Mouse (Mus musculus): ENCODE measurements at regions not wholly inside any gene's neighbourhood (a gene's known extent, or its start where the extent isn't known, plus 50 kb on each side); places are given as distances from the start of the nearest gene placed in this dataset.
A peak's percentile ranks its signal among the peaks of the same experiment; 100 is the strongest.

DNA sequence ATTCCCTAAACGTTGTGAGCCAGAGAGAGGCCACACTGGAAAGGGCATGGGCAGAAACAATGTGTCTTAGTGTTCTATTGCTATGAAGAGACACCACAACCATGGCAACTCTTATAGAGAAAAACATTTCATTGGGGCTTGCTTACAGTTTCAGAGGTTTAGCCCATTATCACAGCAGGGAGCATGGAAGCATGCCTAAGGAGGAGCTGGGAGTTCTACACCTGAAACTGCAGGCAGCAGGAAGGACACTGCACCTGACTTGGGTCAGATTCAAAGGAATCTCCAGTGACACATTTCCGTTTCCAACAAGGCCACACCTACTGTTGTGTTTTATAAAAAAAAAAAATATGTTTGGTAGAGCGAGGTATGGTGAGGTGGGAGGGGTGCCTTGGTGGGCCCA lies 115.3 kb downstream of the Mycn start:
- no peaks in the 10 kb centered on the region for H3K4me1 ChIP-seq (ENCODE audit: control insufficient read depth, insufficient read depth, low read length)
- WGBS: 78% methylated on average over 3 of the region's 3 CpGs
- DNase-seq (ENCODE audit: extremely low read depth, low read depth, low spot score): no peak
- H3K9ac ChIP-seq (ENCODE audit: low read depth, low read length): no peak overlapping the region
- no peaks in the 10 kb centered on the region for H3K79me2 ChIP-seq (ENCODE audit: control insufficient read depth, insufficient read depth, low read length)
- no peak overlapping the region for H3K4me3 ChIP-seq (ENCODE audit: insufficient read depth, low read depth, low read length)
- no peaks in the 10 kb centered on the region for H3K36me3 ChIP-seq (ENCODE audit: control insufficient read depth, insufficient read depth, low read length)
- H3K27me3 ChIP-seq (ENCODE audit: control insufficient read depth, insufficient read depth, low read length): no peaks in the 10 kb centered on the region
- no peak for TF ChIP-seq POLR2A (IDR thresholded peaks at IDR 0.05; ENCODE audit: extremely low read depth, insufficient read depth, low read length)
- no peak overlapping the region for H3K27ac ChIP-seq (replicated peaks; ENCODE audit: insufficient read depth, low read depth, low read length)

- H3K36me3 ChIP-seq (ENCODE audit: control insufficient read depth, insufficient read depth, low read length): no peaks in the 10 kb centered on the region
- H3K27ac ChIP-seq (replicated peaks; ENCODE audit: insufficient read depth, low read depth, low read length): no peak overlapping the region
- no peaks in the 10 kb centered on the region for H3K79me2 ChIP-seq (ENCODE audit: control insufficient read depth, insufficient read depth, low read length)
- H3K4me1 ChIP-seq (ENCODE audit: control insufficient read depth, insufficient read depth, low read length): no peaks in the 10 kb centered on the region
- H3K9ac ChIP-seq (ENCODE audit: low read depth, low read length): no peak overlapping the region
- TF ChIP-seq POLR2A (IDR thresholded peaks at IDR 0.05; ENCODE audit: extremely low read depth, insufficient read depth, low read length) (no peak), CTCF (IDR thresholded peaks at IDR 0.05; ENCODE audit: low read depth, low read length) (no peak)
- no peak for DNase-seq (ENCODE audit: extremely low read depth, low read depth, low spot score)
- WGBS: 95% methylated on average over 5 of the region's 5 CpGs
- no peaks in the 10 kb centered on the region for H3K27me3 ChIP-seq (ENCODE audit: control insufficient read depth, insufficient read depth, low read length)
- no peak overlapping the region for H3K4me3 ChIP-seq (ENCODE audit: insufficient read depth, low read depth, low read length)
Observed at GRCm38 (mm10) chr12:12825842-12826241, 115.9 kb downstream of the Mycn start.

GRCm38 (mm10) chr12:12821473-12821872 lies 120.2 kb downstream of the Mycn start:
- 86% methylated on average over 7 of the region's 7 CpGs for WGBS

GRCm38 (mm10) chr12:12820668-12821351 lies 120.9 kb downstream of the Mycn start:
- H3K4me1 ChIP-seq (ENCODE audit: control insufficient read depth, insufficient read depth, low read length): no peaks in the 10 kb centered on the region
- H3K4me3 ChIP-seq (ENCODE audit: insufficient read depth, low read depth, low read length): no peak overlapping the region
- TF ChIP-seq POLR2A (IDR thresholded peaks at IDR 0.05; ENCODE audit: extremely low read depth, insufficient read depth, low read length): no peak
- TF ChIP-seq CTCF (IDR thresholded peaks at IDR 0.05; ENCODE audit: low read depth, low read length): no peak
- WGBS: 95% methylated on average over 2 of the region's 2 CpGs
- H3K79me2 ChIP-seq (ENCODE audit: control insufficient read depth, insufficient read depth, low read length): no peaks in the 10 kb centered on the region
- no peak overlapping the region for H3K27ac ChIP-seq (replicated peaks; ENCODE audit: insufficient read depth, low read depth, low read length)
- no peaks in the 10 kb centered on the region for H3K36me3 ChIP-seq (ENCODE audit: control insufficient read depth, insufficient read depth, low read length)
- H3K9ac ChIP-seq (ENCODE audit: low read depth, low read length): no peak overlapping the region
- no peak for DNase-seq (ENCODE audit: extremely low read depth, low read depth, low spot score)
- H3K27me3 ChIP-seq (ENCODE audit: control insufficient read depth, insufficient read depth, low read length): no peaks in the 10 kb centered on the region

More at GRCm38 (mm10) chr12:12821473-12821872, 120.2 kb downstream of the Mycn start:
- H3K36me3 ChIP-seq (ENCODE audit: control insufficient read depth, insufficient read depth, low read length): no peaks in the 10 kb centered on the region
- TF ChIP-seq CTCF (IDR thresholded peaks at IDR 0.05; ENCODE audit: low read depth, low read length) (no peak), POLR2A (IDR thresholded peaks at IDR 0.05; ENCODE audit: extremely low read depth, insufficient read depth, low read length) (no peak)
- H3K9ac ChIP-seq (ENCODE audit: low read depth, low read length): no peak overlapping the region
- no peaks in the 10 kb centered on the region for H3K79me2 ChIP-seq (ENCODE audit: control insufficient read depth, insufficient read depth, low read length)
- H3K27me3 ChIP-seq (ENCODE audit: control insufficient read depth, insufficient read depth, low read length): no peaks in the 10 kb centered on the region
- no peak overlapping the region for H3K27ac ChIP-seq (replicated peaks; ENCODE audit: insufficient read depth, low read depth, low read length)
- no peak overlapping the region for H3K4me3 ChIP-seq (ENCODE audit: insufficient read depth, low read depth, low read length)
- H3K4me1 ChIP-seq (ENCODE audit: control insufficient read depth, insufficient read depth, low read length): no peaks in the 10 kb centered on the region
- no peak for DNase-seq (ENCODE audit: extremely low read depth, low read depth, low spot score)

- Histone ChIP-seq H3K27me3 (ENCODE audit: control insufficient read depth, insufficient read depth, low read length) (no peaks in the 10 kb centered on the region), H3K4me3 (ENCODE audit: insufficient read depth, low read depth, low read length) (no peak overlapping the region), H3K4me1 (ENCODE audit: control insufficient read depth, insufficient read depth, low read length) (peaks cover 2% of the 10 kb centered on the region; the same call in 1 of the 2 replicates), H3K79me2 (ENCODE audit: control insufficient read depth, insufficient read depth, low read length) (no peaks in the 10 kb centered on the region), H3K9ac (ENCODE audit: low read depth, low read length) (no peak overlapping the region), H3K27ac (replicated peaks; ENCODE audit: insufficient read depth, low read depth, low read length) (no peak overlapping the region), H3K36me3 (ENCODE audit: control insufficient read depth, insufficient read depth, low read length) (no peaks in the 10 kb centered on the region)
- TF ChIP-seq CTCF (IDR thresholded peaks at IDR 0.05; ENCODE audit: low read depth, low read length): no peak
- TF ChIP-seq POLR2A (IDR thresholded peaks at IDR 0.05; ENCODE audit: extremely low read depth, insufficient read depth, low read length): no peak
- DNase-seq (ENCODE audit: extremely low read depth, low read depth, low spot score): no peak
- 78% methylated on average over 5 of the region's 5 CpGs for WGBS
Observed at GRCm38 (mm10) chr12:12819746-12820145, 122.0 kb downstream of the Mycn start.

- Histone ChIP-seq H3K36me3 (ENCODE audit: control insufficient read depth, insufficient read depth, low read length) (no peaks in the 10 kb centered on the region), H3K4me1 (ENCODE audit: control insufficient read depth, insufficient read depth, low read length) (peaks cover 23% of the 10 kb centered on the region), H3K4me3 (ENCODE audit: insufficient read depth, low read depth, low read length) (no peak overlapping the region), H3K27ac (replicated peaks; ENCODE audit: insufficient read depth, low read depth, low read length) (peak overlapping the region; percentile 66), H3K27me3 (ENCODE audit: control insufficient read depth, insufficient read depth, low read length) (no peaks in the 10 kb centered on the region), H3K9ac (ENCODE audit: low read depth, low read length) (no peak overlapping the region), H3K79me2 (ENCODE audit: control insufficient read depth, insufficient read depth, low read length) (no peaks in the 10 kb centered on the region)
- TF ChIP-seq CTCF (IDR thresholded peaks at IDR 0.05; ENCODE audit: low read depth, low read length): no peak
- TF ChIP-seq POLR2A (IDR thresholded peaks at IDR 0.05; ENCODE audit: extremely low read depth, insufficient read depth, low read length): no peak
- 12% methylated on average over 5 of the region's 5 CpGs for whole genome bisulfite sequencing
- peak; percentile 99 for DNase-seq (ENCODE audit: extremely low read depth, low read depth, low spot score)
Observed at GRCm38 (mm10) chr12:12814693-12815092, 127.0 kb downstream of the Mycn start.
